Mouse (Mus musculus) megakaryocyte, adult 5-6 weeks (primary cell): ENCODE results near the gene Ehd2. TPM values are rescaled to one million over a fixed set of nuclear protein-coding genes. Genes with fewer than 3 reads are reported as not detected.
"Not testable (repeated sequence)": the region's sequence is repeated elsewhere in the genome, so short reads cannot be mapped to it uniquely, and the experiment has no call there.

Experiments used
- ATAC-seq: 2 replicates; pipeline ENCODE4 v1.8.0; 2016; ENCODE audit warnings: mild to moderate bottlenecking, inconsistent platforms; ENCODE audit not compliant: poor library complexity, severe bottlenecking
- total RNA-seq, 2 experiments: library from RNA; stranded (forward) in 1 of 2; stranded (reverse) in 1 of 2; fragments of 153-499, 151-499 nt in 1 of 2; fragments of 221-1000, 200-1000 nt in 1 of 2; gene quantifications; 2 replicates each; pipeline versions ENCODE4 v1.2.3 to v1.2.4; 2015 to 2017

Gene Ehd2
- total RNA-seq, 2 experiments from 2014 or later = 0.04 to 0.07 TPM

DNA sequence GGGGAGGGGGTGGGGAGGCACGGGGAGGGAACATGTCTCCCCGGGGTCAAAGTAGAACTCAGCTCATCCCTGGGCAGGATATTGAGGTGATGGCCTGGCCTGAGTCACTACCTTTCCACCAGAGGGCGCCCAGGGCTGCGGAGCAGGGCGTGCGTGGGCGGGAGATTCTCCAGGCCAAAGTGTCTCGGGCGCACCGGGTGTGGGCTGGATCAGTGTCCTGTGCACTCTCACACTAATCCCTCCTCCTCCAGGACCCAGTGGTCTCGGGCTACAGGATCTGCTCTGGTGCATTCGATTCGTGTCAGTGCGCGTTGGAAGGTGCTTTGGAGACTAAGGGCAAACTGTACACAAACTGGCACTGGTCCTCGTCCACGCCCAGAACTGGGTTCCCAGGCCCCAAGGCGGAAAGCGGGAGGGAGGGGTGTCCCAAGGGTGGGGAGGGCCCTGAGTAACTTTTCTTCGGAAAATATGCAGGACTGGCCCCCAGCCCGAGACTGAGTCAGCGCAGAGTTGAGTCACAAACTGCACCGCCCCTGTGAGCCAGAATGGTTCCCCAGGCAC lies 18.9 kb downstream of the Ehd2 start:
- peak; percentile 74 for ATAC-seq

GRCm38 (mm10) chr7:15947653-15948260 lies 19.6 kb downstream of the Ehd2 start:
- ATAC-seq = no peak

GRCm38 (mm10) chr7:15945721-15946536 lies 21.4 kb downstream of the Ehd2 start, which contains the start of gene Nop53:
TSS of gene Nop53 (minus strand) at chr7:15946074.
- peak; percentile 83 for ATAC-seq

DNA sequence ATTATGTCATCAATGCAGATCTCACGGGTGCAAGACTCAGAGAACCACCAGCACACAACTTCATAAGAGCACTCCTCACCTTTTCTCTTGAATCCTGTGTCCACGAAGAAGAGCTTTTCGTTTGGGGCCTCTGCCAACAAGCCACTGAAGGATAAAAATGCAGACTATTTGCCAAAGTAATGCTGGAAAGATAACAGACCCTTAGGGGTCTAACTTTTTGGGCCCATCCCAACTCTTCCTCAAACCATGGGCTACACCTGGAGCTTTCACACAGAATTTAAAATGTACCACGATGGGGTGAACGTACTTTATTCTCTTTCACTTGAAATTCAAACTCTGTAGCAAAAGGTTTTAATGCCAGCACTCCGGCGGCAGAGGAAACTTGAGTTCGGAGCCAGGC lies 22.2 kb downstream of the Ehd2 start:
- no peak for ATAC-seq

DNA sequence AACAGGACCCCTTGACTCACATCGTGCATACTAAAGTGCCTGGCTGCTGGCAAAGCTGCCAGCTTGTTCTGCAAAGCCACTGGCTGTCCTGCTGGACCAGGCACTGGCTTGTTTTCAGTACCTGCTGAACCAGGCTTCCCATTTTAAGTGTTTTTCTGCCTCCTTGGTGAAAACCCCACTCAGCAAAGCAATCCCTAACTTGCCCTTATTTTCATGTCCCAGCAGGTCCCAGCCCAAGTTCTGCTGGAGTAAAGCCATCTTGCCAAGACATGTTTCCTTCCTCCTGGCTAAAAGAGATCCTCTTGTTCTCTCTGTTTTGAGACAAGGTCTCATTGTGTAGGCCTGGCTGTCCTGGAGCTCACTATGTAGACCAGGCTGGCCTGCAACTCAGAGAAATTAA lies 23.1 kb downstream of the Ehd2 start:
- ATAC-seq = no peak

DNA sequence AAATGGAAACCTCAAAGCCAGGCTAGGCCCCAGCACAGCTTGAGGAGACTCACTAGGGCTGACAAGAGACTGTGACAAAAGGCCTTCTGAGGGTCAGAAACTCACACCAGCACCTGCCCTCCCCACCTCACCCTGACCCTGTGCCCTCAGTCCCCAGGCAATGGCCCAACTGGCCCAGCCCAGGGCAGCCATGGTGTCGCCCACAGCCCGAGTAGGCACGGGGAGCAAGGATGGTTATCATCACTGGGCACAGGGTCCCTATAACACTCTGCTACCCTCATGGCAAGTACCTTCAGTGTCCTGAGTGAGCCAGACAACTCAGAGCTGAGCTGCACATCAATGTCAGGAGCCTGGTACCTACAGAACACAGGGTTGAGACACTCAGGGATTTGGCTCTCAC lies 28.7 kb downstream of the Ehd2 start:
- ATAC-seq = no peak

- ATAC-seq = no peak
Measured at GRCm38 (mm10) chr7:15937491-15937890, 29.9 kb downstream of the Ehd2 start.

GRCm38 (mm10) chr7:15933437-15934359 lies 33.7 kb downstream of the Ehd2 start:
- ATAC-seq = no peak

DNA sequence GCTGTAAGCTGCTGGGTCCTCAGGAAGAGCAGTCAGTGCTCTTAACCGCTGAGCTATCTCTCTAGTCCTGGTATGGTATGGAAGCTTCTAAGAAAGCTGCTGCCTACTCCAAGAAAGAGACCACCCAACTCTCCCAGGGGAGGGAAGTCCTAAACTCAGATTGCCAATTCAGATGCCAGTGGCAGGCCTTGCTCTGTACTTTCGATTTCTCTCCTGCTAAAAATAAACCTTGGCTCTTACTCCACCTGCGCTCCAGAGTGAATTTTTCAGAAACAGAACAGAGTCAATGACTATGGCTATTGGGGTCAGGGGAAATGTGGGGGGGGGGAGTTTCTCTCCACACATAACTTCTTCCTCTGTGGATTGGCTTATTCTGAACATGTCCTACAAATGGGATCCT lies 35.7 kb downstream of the Ehd2 start:
- no peak for ATAC-seq

DNA sequence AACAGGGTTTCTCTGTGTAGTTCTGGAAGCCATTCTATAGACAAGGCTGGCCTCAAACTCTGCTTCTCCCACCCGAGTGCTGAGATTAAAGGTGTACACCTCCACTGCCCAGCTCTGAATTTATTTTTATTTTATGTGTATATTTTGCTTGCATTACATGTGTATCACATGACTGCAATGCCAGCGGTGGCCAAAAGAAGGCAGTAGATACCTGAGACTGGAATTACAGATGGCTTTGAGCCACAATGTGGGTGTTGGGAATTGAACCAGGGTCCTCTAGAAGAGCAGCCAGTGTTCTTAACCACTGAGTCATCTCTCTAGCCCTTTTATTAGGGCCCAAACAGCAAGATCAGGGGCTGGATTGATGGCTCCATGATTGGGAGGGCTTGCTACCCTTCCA lies 36.8 kb downstream of the Ehd2 start:
- ATAC-seq = no peak

DNA sequence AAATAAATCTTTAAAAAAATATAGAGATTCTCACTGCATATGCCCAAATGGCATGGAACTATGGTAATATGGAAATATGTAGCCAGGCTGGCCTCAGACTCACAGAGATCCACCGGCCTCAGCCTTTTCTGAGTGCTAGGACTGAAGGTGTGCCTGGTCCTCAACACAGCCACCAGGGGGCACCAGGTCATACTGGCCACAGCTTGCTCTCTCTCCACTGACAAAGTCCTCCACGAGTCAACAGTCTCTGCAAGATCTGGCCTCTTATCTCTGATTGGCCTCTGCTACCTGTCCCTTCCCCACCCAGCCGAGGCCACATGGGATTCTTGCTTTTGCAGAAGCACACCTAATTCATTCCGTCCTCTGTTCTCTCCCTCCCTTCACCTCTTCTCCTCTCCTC lies 37.5 kb downstream of the Ehd2 start:
- peak; percentile 82 for ATAC-seq

GRCm38 (mm10) chr7:15922220-15922773 lies 45.1 kb downstream of the Ehd2 start, which contains the start of gene Selenow:
TSS of gene Selenow (minus strand) at chr7:15922402.
- peak; percentile 97 for ATAC-seq

- peak; percentile 58 for ATAC-seq
Measured at GRCm38 (mm10) chr7:15921796-15922195, 45.6 kb downstream of the Ehd2 start.

- no peak for ATAC-seq
Measured at GRCm38 (mm10) chr7:15920645-15921190, 46.6 kb downstream of the Ehd2 start.

DNA sequence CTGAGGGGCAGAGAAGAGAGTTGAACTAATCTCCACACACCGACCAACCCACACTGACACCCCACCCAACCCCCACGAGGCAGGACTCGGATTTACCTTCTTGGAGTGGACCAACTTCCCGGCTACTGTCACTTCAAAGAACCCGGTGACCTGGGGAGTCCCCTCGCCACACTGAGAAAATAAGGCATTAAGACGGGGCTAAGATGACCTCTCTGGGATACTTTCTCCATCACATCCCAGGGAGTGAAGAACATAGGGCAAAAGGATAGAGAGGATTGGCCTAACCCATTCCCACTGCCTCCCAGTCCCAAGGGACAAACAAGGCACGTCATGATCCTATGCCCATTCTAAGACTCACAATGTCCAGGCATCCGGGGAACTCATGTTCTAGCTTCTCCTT lies 47.4 kb downstream of the Ehd2 start:
- no peak for ATAC-seq

- no peak for ATAC-seq
Measured at GRCm38 (mm10) chr7:15918371-15918770, 49.0 kb downstream of the Ehd2 start.

GRCm38 (mm10) chr7:15916996-15917395 lies 50.4 kb downstream of the Ehd2 start:
- no peak for ATAC-seq

DNA sequence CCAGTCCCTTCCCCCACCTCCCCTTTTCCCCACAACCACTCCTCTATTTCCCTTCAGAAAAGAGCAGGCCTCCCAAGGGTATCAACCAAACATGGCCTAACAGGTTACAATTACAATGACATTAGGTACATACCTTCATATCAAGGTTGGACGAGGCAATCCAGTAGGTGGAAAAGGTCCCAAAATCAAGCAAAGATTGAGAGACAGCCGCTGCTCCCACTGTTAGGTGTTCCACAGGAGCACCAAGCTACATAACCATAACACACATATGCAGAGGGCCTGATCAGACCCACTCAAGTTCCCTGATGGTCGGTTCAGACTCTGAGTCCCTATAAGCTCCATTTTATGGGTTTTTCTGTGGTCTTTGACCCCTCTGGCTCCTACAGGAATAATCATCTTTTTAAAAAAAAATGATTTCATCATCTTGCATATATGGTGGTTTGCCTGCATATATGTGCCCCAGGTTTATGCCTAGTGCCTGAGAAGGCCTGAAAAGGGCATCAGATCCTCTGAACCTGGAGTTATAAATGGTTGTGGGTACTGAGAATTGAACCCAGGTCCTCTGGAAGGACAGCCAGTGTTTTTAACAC lies 51.1 kb downstream of the Ehd2 start:
- no peak for ATAC-seq

GRCm38 (mm10) chr7:15915695-15916094 lies 51.7 kb downstream of the Ehd2 start:
- ATAC-seq = not testable (repeated sequence)

- ATAC-seq = no peak
Measured at GRCm38 (mm10) chr7:15914751-15915150, 52.6 kb downstream of the Ehd2 start.
